Mouse (Mus musculus): ENCODE measurements around the gene Ccdc149. TPM values are rescaled to one million over a fixed set of nuclear protein-coding genes. Genes with fewer than 3 reads are reported as not detected.

Ccdc149 gene
- total RNA-seq, 2 experiments from 2014 or later: 1.3 to 1.5 TPM

DNA sequence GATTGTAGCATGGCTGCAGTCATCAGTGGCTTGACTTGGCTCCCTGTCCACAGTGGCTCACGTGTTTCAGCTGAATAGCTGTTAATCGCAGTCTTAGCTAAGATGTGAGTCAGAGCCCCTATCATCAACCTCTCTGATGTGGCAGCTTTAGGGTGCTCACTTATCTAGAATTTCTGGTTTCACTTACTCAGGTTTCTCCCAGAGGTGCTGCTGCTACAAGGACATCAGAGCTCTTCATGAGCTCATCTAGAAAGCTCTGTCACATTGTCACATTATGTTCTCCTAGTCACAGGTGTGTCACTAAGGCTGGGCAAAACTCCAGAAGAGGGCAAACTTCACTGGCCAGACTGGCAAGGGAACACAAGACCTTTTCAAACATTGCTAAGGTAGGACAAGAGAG lies 132.2 kb downstream of the Ccdc149 start:
- intact Hi-C loops (cut with DNase I): no loop called here
- no peak for DNase-seq

DNA sequence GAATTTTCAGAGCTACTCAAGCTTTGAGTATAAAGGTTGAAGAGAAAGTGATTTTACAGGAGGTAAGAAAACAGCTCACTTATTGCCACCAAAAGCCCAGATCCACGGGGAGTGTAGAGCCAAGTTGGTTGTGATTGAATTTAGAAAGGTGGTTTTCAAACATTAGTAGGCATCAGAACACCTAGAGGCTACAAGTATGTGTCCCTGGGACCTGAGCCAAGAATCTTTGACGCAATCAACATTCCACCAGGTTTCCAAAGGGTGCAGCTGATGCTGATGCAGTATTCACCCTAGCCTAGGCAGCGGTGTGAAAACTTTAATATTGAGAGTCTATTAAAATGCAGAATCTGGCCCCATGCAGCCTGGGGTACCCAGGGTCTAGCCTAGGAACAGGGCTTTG lies 135.7 kb downstream of the Ccdc149 start:
- DNase-seq: no peak
- intact Hi-C loops (cut with DNase I): no loop called here

DNA sequence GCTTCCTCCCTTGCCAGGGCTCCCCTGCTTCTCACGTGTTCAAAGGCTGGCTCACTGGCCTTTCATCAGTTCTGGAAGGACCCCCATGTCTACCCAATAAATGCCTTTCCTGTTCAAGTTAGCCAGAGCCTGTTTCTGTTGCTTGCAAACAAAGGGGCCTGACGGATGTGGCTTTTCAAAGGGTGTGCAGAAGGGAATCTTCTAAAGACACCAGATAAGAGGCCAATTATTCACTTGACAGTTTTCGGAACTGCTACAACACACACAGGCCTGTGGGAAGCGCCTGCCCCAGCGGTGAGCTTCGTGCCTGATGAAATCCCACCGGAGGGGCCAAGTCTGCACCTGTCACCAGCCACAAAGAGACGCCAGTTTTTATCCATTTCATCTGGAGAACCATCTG lies 139.2 kb downstream of the Ccdc149 start:
- DNase-seq: no peak
- intact Hi-C loops (cut with DNase I): no loop called here

Other genes with a start within 250 kb of the Ccdc149 start
- 1 to 10 TPM; 4.8 to 5.5 TPM for gene Sod3, start 107.7 kb downstream of the Ccdc149 start, total RNA-seq (2021)
- 1 to 10 TPM; 1.3 to 1.9 TPM for gene Lgi2, start 94.9 kb upstream of the Ccdc149 start, total RNA-seq (2021)
- 1 to 10 TPM; 5.0 to 5.2 TPM for gene Sepsecs, start 198.2 kb upstream of the Ccdc149 start, total RNA-seq (2021)